Mouse (Mus musculus) ovary, postnatal 36 days (tissue): ENCODE results near the gene Crebl2.

ENCODE experiments used
- DNase-seq: peaks from one replicate; pipeline ENCODE4 v3.0.0; 2022; ENCODE audit warnings: low spot score, mixed read lengths

The Crebl2 gene

DNA sequence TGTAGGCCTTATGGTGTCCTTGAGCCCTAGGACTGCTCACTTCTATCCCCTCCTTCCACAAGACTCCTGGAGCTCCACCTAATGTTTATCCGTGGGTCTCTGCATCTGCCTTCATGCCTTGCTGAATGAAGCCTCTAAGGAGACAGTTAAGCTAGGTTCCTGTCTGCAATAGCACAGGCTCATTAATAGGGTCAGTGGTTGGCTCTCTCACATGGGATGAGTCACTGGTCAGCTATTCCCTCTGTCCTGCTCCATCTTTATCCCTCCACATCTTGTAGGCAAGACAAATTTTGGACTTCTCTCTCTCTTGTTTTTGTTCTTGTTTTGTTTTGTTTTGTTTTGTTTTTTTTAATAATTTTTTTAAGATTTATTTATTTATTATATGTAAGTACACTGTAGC, 75.9 kb downstream of the Crebl2 start:
- DNase-seq, result no peak
